Mouse (Mus musculus): ENCODE measurements around the gene Rab3a.
A peak's percentile ranks its signal among the peaks of the same experiment; 100 is the strongest.

DNA sequence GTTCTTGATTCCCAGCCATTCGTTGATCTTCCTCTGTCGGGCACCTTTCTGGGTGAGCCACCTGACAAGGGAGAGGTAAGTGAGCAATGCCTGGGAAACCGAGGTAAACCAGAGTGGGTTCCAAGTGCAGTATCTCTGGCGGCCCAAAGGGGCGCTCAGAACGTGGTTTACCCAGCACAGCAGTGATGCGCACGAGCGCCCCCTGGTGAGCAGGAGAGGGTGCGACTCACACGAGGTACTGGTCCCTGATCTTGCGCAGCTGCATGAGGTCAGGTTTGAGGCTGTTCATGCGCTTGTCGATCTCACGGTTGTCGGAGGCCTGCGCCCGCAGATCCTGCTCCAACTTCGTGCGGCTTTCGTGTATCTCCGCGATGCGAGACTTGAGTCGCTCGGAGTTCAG is 14.9 kb downstream of the Rab3a start:
- TF ChIP-seq CTCF (IDR thresholded peaks at IDR 0.05; ENCODE audit: low read depth), result peak; percentile 100
- no peak for TF ChIP-seq EP300 (IDR thresholded peaks at IDR 0.05; ENCODE audit: low read depth)
